Mouse (Mus musculus) neural tube, embryonic 14.5 days (tissue): ENCODE measurements at regions not wholly inside any gene's neighbourhood (a gene's known extent, or its start where the extent isn't known, plus 50 kb on each side); places are given as distances from the start of the nearest gene placed in this dataset.
A peak's percentile ranks its signal among the peaks of the same experiment; 100 is the strongest.

ENCODE experiments used
- ATAC-seq: fragments of 200-750 bp; cut with Nextera tagmentation; 2 replicates; pipeline ENCODE4 v1.8.0; 2017; ENCODE audit warnings: low read depth, mild to moderate bottlenecking, moderate TSS enrichment, moderate library complexity
- H3K27ac ChIP-seq: fragments of 300-500 bp; sonication (generic); 2 replicates; pipeline ENCODE4 v1.5.1; 2014; ENCODE audit warnings: low read depth, mild to moderate bottlenecking, control low read depth, low read length, moderate library complexity, mixed read lengths
- H3K27me3 ChIP-seq: fragments of 300-500 bp; sonication (generic); 2 replicates; pipeline ENCODE4 v1.6.1; 2014; ENCODE audit warnings: low read length; ENCODE audit not compliant: control insufficient read depth, insufficient read depth
- H3K36me3 ChIP-seq: fragments of 300-500 bp; sonication (generic); 2 replicates; pipeline ENCODE4 v1.6.1; 2014; ENCODE audit warnings: low read length, mixed read lengths; ENCODE audit not compliant: control insufficient read depth, insufficient read depth
- H3K4me1 ChIP-seq: fragments of 300-500 bp; sonication (generic); 2 replicates; pipeline ENCODE4 v1.6.1; 2014; ENCODE audit warnings: low read length; ENCODE audit not compliant: control insufficient read depth, insufficient read depth
- H3K4me2 ChIP-seq: fragments of 300-500 bp; sonication (generic); 2 replicates; pipeline ENCODE4 v1.6.1; 2014; ENCODE audit warnings: mild to moderate bottlenecking, low read depth, low read length, control low read depth
- H3K4me3 ChIP-seq: fragments of 300-500 bp; sonication (generic); 2 replicates; pipeline ENCODE4 v1.5.1; 2014; ENCODE audit warnings: low read depth, low read length, control low read depth, mixed read lengths
- H3K9ac ChIP-seq: fragments of 300-500 bp; sonication (generic); replicated peaks from 2 replicates; pipeline ENCODE4 v1.6.1; 2014; ENCODE audit warnings: low read depth, mild to moderate bottlenecking, control low read depth, low read length, mixed read lengths
- H3K9me3 ChIP-seq: fragments of 300-500 bp; sonication (generic); 2 replicates; pipeline ENCODE4 v1.6.1; 2016; ENCODE audit warnings: low read length; ENCODE audit not compliant: control insufficient read depth
- WGBS: fragments of 180-500 bp; shearing (Covaris S2); extraction: QIAGEN DNeasy Blood & Tissue Kit; methylation state at CpG from one replicate; pipeline ENCODE4 v1.1.7; 2014; 5-methylcytosine and 5-hydroxymethylcytosine counted together

DNA sequence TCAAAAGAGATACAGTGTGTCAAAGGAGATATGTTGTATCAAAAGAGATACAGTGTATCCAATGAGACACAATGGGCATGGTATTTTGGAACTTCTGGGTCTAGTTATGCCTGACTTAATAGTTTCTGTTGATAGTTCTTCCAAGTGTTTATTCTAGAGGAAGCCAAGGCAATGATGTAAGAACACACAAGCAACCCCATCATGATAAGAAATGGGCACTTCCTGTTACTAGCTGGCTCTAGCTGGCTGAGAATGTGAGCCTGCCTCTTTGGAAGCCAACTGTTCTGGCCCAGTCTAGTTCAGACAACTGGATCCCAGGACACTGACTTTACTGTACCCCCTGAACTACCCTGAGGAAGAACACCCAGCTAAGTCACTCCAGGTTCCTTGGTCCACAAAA is 102.7 kb upstream of the Rxfp2 start:
- no peaks in the 10 kb centered on the region for H3K4me1 ChIP-seq
- no peak overlapping the region for H3K4me3 ChIP-seq
- H3K9ac ChIP-seq = no peak overlapping the region
- no peaks in the 10 kb centered on the region for H3K27me3 ChIP-seq
- no peaks in the 10 kb centered on the region for H3K36me3 ChIP-seq
- no peak overlapping the region for H3K4me2 ChIP-seq
- no peaks in the 10 kb centered on the region for H3K9me3 ChIP-seq
- no peak overlapping the region for H3K27ac ChIP-seq
- ATAC-seq = no peak

- Histone ChIP-seq H3K27me3 (no peaks in the 10 kb centered on the region), H3K9ac (no peak overlapping the region), H3K36me3 (no peaks in the 10 kb centered on the region), H3K4me2 (no peak overlapping the region), H3K4me1 (no peaks in the 10 kb centered on the region), H3K9me3 (no peaks in the 10 kb centered on the region), H3K27ac (no peak overlapping the region), H3K4me3 (no peak overlapping the region)
- WGBS = 36% methylated on average over 3 of the region's 3 CpGs
- ATAC-seq = no peak
Measured at GRCm38 (mm10) chr5:149917374-149917773, 101.1 kb upstream of the Rxfp2 start.

DNA sequence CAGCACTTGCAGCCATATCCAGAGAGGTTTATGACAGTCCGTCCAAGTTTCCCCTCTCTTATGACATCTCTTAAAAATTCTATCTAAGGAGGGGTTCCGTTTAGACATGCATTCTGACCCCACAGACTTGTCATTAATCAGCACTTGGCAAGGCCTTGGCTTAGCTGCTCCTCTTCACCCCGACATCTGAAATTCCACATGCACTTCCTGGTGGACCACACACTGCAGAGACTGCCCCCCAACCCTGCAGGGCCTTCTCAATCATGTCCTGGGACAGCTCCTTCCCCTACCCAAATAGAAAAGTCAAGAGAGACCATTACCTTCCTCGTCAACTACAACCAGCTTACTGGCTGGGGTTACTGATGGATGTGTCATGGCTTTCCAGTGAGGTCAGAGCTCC is 99.4 kb upstream of the Rxfp2 start:
- no peaks in the 10 kb centered on the region for H3K9me3 ChIP-seq
- no peaks in the 10 kb centered on the region for H3K36me3 ChIP-seq
- 37% methylated on average over 4 of the region's 4 CpGs for WGBS
- H3K4me2 ChIP-seq = no peak overlapping the region
- no peak overlapping the region for H3K9ac ChIP-seq
- H3K4me1 ChIP-seq = no peaks in the 10 kb centered on the region
- H3K27me3 ChIP-seq = no peaks in the 10 kb centered on the region
- no peak overlapping the region for H3K4me3 ChIP-seq
- ATAC-seq = no peak
- H3K27ac ChIP-seq = no peak overlapping the region

- no peaks in the 10 kb centered on the region for H3K27me3 ChIP-seq
- no peaks in the 10 kb centered on the region for H3K9me3 ChIP-seq
- no peak overlapping the region for H3K4me3 ChIP-seq
- no peaks in the 10 kb centered on the region for H3K36me3 ChIP-seq
- no peak for ATAC-seq
- whole genome bisulfite sequencing = 90% methylated on average over 4 of the region's 4 CpGs
- H3K4me2 ChIP-seq = no peak overlapping the region
- no peak overlapping the region for H3K27ac ChIP-seq
- H3K9ac ChIP-seq = no peak overlapping the region
- H3K4me1 ChIP-seq = no peaks in the 10 kb centered on the region
Measured at GRCm38 (mm10) chr5:149920326-149920725, 98.1 kb upstream of the Rxfp2 start.

GRCm38 (mm10) chr5:149924501-149924900 is 94.0 kb upstream of the Rxfp2 start:
- 87% methylated on average over 10 of the region's 10 CpGs for WGBS
- no peaks in the 10 kb centered on the region for H3K4me1 ChIP-seq
- H3K9ac ChIP-seq = no peak overlapping the region
- no peak overlapping the region for H3K4me3 ChIP-seq
- no peaks in the 10 kb centered on the region for H3K27me3 ChIP-seq
- no peak overlapping the region for H3K4me2 ChIP-seq
- H3K9me3 ChIP-seq = no peaks in the 10 kb centered on the region
- H3K36me3 ChIP-seq = no peaks in the 10 kb centered on the region
- ATAC-seq = no peak
- no peak overlapping the region for H3K27ac ChIP-seq

DNA sequence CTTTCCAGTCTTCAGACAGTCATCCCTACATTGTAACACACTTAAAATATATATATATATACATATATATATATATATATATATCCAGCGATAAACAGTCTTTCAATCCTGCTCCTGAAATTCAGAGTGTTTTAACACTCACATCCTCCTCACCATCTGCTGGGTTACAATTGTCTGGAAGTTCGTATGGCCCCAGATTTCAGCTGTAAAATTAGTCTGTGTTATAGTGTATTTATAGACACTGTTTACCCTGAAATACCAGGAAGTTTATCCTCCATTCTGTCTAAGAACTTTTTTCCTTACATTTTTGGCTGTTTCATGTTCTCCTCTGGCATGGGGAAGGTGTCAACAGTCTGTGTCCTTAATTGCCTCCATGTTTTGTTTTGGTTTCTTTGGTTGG is 91.7 kb upstream of the Rxfp2 start:
- ATAC-seq = no peak
- Histone ChIP-seq H3K4me3 (no peak overlapping the region), H3K9me3 (no peaks in the 10 kb centered on the region), H3K4me1 (peaks cover 5% of the 10 kb centered on the region; the same call in 1 of the 2 replicates), H3K27me3 (no peaks in the 10 kb centered on the region), H3K9ac (no peak overlapping the region), H3K27ac (no peak overlapping the region), H3K36me3 (no peaks in the 10 kb centered on the region), H3K4me2 (no peak overlapping the region)
- WGBS = 80% methylated on average over 2 of the region's 2 CpGs

DNA sequence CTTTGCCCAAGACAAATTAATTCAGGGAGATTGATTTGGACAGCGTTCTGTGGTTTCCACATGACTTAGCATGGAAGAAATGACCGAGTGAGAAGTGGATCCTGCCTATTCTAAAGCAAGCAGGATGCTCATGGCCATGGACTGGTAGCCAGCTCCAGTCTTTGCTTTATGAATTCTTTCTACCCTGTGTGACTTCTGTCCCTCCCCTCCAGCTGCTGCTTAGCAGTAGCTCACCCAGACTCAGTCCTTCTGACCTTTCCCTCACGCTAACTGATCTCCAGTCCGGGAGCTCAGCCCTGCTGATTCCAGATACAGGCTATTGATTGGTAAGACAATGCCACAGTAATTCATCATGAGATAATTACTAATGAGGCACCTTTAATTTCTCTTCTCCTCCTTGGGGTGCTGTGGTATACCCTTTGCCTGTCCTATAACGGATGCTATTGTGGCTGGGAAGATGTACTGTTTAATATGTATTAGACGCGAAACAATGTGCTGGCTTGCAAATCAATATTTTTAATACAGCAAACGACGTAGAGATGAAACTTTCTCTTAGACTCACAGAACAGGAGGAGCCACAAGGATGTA is 86.8 kb upstream of the Rxfp2 start:
- peak; percentile 60; the same call in 1 of the 2 replicates for ATAC-seq

DNA sequence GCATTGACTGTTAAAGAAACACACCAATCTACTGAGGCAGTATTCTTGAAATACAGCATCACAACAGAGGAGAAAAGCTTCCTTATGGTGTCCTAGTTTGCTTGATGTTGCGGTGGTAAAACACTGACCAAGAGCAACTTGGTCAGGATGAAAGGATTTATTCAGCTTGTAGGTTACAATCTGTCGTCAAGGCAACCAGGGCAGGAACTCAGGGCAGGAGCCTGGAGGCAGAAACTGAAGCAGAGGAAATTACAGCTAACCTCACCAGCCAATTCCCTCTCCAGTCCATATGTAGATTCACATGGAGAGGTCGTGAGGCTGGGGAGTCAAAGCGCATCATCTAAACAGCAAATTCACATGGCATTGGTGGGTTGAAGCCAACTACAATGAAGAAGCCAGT is 86.3 kb upstream of the Rxfp2 start:
- H3K27ac ChIP-seq = peak overlapping the region; percentile 12; the same call in 1 of the 2 replicates
- H3K9ac ChIP-seq = no peak overlapping the region
- peak; percentile 54; the same call in 1 of the 2 replicates for ATAC-seq
- no peaks in the 10 kb centered on the region for H3K27me3 ChIP-seq
- peaks cover 17% of the 10 kb centered on the region; the same call in 1 of the 2 replicates for H3K4me1 ChIP-seq
- WGBS = 9% methylated on average over 4 of the region's 4 CpGs
- H3K36me3 ChIP-seq = no peaks in the 10 kb centered on the region
- H3K4me3 ChIP-seq = no peak overlapping the region
- H3K9me3 ChIP-seq = no peaks in the 10 kb centered on the region
- H3K4me2 ChIP-seq = no peak overlapping the region

More for the DNA sequence above, 86.8 kb upstream of the Rxfp2 start:
- Histone ChIP-seq H3K9ac (no peak overlapping the region), H3K27ac (peak overlapping the region; percentile 12; the same call in 1 of the 2 replicates), H3K4me3 (no peak overlapping the region), H3K4me2 (no peak overlapping the region), H3K9me3 (no peaks in the 10 kb centered on the region), H3K4me1 (peaks cover 17% of the 10 kb centered on the region; the same call in 1 of the 2 replicates), H3K36me3 (no peaks in the 10 kb centered on the region), H3K27me3 (no peaks in the 10 kb centered on the region)
- 32% methylated on average over 9 of the region's 9 CpGs for WGBS

DNA sequence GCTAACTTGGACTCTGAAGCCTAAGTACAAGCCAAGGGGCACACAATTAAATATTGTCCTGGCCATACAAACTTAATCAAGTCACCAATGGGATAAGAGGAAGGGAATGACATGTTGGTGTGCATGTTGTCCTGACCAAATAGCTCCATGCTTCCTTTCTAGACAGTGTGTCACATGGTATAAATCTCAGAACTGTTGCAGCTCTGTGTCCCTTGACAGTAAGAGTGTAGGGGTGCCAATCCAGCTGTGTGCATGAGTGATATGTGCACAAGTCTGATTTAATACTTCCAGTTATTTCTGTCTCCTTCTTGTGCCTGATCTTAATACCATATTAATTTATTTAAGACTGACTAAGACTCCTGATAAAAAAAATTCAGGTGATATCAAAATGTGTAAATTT is 72.8 kb upstream of the Rxfp2 start:
- no peaks in the 10 kb centered on the region for H3K4me1 ChIP-seq

More for the DNA sequence above, 72.8 kb upstream of the Rxfp2 start:
- ATAC-seq = no peak
- no peaks in the 10 kb centered on the region for H3K27me3 ChIP-seq
- H3K4me3 ChIP-seq = no peak overlapping the region
- H3K27ac ChIP-seq = no peak overlapping the region
- no peaks in the 10 kb centered on the region for H3K36me3 ChIP-seq
- H3K9ac ChIP-seq = no peak overlapping the region
- H3K9me3 ChIP-seq = no peaks in the 10 kb centered on the region
- no peak overlapping the region for H3K4me2 ChIP-seq
